Mouse (Mus musculus): ENCODE results near the gene Becn1.
A peak's percentile ranks its signal among the peaks of the same experiment; 100 is the strongest.

The Becn1 gene

DNA sequence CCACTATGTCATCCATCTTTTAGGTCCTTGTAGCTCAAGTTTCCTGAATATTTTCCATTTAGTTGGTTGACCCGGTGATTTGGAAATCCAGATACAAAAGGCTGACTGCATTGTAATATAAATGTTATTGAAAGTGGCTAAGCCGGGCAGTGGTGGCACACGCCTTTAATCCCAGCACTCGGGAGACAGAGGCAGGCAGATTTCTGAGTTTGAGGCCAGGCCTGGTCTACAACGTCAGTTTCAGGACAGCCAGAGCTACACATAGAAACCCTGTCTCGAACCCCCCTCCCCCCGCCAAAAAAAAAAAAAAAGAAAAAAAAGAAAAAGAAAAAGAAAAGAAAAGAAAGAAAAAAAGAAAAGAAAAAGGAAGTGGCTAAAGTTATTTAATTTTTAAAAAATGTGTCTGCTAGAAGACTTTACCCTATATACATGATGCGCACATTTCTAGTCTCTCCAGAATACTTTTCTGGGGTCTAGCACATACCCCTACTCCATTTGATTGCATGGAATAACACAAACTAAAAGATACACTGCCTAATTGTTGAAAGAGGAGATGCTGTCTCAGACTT is 13.1 kb upstream of the Becn1 start:
- no peak for DNase-seq

DNA sequence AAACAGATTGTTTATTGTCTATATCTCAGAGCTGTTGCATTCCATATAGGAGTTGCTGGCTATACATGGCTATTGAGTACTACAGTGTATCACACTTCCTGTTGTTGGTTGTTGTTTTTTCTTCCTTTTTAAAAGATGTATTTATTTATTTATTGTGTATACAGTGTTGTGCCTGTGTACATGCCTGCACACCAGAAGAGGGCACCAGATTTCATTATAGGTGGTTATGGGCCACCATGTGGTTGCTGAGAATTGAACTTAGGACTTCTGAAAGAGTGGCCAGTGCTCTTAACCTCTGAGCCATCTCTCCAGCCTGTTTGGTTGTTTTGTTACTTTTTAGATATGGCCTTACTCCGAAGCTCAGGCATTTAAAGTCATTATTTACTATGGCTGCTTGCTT is 12.5 kb upstream of the Becn1 start:
- no peak for DNase-seq

GRCm38 (mm10) chr11:101312150-101312549 is 10.1 kb upstream of the Becn1 start:
- no peak for DNase-seq

- no peak for DNase-seq
Measured at GRCm38 (mm10) chr11:101311083-101311482, 9.0 kb upstream of the Becn1 start.

- no peak for DNase-seq
Measured at GRCm38 (mm10) chr11:101307744-101308143, 5.7 kb upstream of the Becn1 start.

GRCm38 (mm10) chr11:101301299-101302003 is 635 bp downstream of the Becn1 start:
- DNase-seq = no peak

- no peak for DNase-seq
Measured at GRCm38 (mm10) chr11:101300881-101301280, 1.2 kb downstream of the Becn1 start.

DNA sequence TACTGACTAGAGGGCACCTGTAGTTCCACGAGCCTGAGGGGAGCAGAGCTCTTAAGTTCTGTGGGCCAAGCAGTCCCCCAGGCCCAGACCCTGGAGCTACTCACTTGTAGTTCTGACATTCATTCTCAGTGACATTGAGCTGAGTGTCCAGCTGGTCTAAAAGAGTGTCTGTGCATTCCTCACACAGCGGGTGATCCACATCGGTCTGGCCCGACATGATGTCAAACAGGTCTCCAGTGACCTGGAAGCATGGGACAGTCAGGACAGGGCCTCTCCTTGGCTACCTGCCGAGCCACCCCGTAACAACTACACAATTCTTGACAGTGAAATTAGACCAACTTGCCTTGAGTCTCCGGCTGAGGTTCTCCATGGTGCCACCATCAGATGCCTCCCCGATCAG is 6.9 kb downstream of the Becn1 start:
- no peak for DNase-seq

- DNase-seq = no peak
Measured at GRCm38 (mm10) chr11:101291231-101291630, 10.9 kb downstream of the Becn1 start.

DNA sequence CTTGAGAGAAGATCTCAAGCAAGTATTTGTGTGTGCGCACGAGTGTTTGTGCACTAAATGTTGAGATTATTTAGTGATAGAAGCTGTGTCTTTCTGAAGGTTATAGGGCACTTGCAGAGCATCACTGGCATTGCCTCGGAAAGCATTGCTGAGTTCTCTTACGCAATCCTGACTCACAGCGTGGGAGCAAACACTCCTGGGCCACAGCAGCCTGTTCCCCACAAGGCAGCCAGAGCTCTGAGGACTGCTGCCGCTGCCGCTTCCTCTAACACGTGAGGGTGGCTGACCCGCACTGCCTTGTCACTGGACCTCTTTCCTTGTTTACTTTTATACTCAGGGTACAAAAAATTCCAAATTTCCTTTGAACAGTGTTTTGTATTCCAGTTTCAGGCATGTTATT is 14.8 kb downstream of the Becn1 start:
- no peak for DNase-seq

- no peak for DNase-seq
Measured at GRCm38 (mm10) chr11:101283805-101284204, 18.3 kb downstream of the Becn1 start.

- no peak for DNase-seq
Measured at GRCm38 (mm10) chr11:101282896-101283295, 19.2 kb downstream of the Becn1 start.

DNA sequence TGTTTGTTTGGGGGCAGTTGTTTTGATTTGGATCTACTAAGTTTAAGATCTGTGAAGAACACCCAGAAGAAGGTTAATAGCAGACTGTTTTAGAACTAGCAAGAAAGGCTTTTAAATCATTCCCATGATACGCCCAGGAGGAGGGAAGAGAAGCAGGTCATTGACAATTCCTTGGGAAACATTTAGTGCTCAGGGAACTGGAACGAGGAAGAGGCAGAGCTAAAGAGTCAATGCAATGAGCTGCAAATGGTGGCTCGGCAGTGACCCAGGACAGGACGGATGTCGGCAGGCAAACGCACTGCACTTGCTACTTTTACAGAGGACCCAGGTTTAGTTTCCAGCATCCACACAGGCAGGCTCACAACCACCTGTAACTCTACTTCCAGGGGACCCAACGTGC is 21.2 kb downstream of the Becn1 start:
- DNase-seq = no peak

GRCm38 (mm10) chr11:101279193-101279569 is 22.9 kb downstream of the Becn1 start:
- DNase-seq = no peak

DNA sequence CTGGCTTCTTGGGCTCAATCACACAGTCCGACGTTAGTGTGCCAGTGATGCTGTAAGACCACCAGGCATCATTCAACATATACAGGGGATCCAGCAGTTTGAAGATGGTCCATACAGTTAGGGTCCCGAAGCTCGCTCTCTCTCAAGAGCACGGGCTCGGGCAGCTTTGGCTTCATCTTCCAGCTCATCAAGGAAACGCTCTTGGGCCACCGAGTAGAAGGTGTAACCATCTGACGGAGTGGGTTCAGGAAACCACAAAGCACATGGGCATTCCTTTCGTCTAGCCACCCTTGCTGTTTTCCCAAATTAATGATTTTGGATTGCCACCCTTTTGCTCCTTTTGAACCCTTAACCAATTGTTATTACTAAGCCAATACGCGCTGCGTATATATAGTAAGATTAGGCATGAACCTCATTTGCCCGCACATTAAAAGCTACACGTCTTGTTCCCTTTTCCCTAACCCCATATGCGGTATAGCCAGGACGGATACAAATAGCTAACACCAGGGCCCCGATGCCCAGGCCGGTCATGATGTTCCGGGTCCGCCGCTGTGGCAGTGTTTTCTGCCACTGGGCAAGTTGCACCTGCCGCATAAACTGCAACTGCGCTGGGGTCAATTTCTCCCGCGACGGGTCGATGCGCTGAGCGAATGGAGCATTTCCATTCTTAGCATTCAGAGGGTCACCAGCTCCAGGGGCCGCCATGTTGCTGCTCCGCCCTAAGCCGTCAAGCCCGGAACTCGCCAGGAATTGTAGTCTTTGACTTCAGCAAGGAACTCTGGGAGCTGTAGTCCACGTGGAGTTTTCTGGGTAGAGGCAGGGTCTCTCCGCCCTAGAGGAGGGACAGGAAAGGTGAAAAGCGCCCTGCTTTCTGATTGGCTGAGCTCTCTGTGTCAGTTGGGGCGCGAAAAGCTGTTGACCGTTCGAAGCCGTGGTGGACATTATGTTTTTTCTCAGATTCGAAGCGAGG is 23.6 kb downstream of the Becn1 start, which contains the start of the genes Cntd1 and Coa3:
Gene Cntd1 (plus strand): TSS at position 790 of the 970 bp plus-strand sequence.
Gene Coa3 (minus strand): TSS at position 892 of the 970 bp plus-strand sequence.
- DNase-seq = peak; percentile 85

DNA sequence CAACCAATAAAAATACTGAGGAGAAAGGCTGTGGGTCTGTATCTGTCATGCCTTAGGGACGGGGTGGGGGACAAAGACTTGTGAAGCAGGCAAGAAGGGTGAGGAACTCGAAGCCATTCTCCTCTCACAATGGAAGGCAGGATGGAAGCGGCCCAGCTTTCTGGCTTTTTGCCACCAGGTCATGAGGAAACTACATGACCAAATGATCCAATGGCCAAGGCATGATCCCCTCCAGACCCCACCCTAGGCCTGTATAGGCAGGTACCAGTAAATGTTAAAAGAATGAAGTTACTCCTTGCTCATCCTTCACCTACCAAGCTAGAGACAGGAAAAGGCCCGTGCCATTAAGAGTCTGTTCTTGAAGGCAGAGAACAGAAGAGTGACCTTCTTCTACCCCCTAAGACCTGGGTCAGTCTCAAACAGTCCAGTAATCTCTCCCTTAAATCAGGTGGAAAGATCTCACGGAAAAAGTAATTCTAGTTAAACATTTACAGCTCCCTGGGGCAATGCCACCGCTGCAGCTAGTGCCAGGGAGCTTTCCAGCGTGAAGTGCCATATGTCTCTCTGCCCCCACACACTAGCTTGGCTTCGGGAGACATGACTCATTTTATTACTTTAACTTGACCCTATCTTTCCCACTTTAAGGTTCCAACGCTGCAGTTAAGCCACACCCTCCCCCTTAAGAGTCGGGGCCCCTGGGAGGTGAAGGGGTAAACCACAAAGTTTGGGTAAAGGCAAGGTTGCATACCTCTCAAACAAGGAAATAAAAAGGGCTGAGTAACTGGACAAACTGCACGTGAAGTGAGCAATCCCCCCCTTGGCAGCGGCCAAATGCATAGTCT is 24.5 kb downstream of the Becn1 start:
- no peak for DNase-seq

DNA sequence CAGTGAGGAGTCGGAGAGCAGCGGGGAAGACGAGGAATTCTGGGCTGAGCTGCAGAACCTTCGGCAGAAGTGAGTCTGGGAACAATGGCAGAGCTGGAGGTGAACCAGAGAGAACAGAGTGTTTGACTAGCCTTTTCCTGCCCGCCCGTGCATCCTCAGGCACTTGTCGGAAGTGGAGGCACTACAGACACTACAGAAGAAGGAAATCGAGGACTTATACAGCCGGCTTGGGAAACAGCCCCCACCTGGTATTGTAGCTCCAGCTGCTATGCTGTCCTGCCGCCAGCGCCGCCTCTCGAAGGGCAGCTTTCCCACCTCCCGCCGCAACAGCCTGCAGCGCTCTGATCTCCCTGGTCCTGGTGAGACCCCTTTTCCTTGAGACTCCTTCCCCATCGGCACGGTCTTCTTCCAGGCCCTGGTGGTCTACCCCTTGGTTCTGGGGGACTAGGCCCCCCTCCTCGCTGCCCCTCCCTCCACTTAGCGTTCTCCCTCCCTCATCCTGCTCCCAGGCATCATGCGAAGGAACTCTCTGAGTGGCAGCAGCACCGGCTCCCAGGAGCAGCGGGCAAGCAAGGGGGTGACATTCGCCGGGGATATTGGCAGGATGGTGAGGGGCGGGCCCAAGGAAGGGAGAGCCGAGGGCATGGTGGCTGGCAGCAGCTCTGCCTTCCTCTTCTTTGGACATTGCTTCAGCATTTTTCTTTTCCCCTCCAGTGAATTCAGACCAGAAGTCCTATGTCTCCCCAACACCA is 25.6 kb downstream of the Becn1 start:
- no peak for DNase-seq

GRCm38 (mm10) chr11:101275309-101275708 is 26.8 kb downstream of the Becn1 start:
- no peak for DNase-seq

- no peak for DNase-seq
Measured at GRCm38 (mm10) chr11:101272446-101272845, 29.6 kb downstream of the Becn1 start.

DNA sequence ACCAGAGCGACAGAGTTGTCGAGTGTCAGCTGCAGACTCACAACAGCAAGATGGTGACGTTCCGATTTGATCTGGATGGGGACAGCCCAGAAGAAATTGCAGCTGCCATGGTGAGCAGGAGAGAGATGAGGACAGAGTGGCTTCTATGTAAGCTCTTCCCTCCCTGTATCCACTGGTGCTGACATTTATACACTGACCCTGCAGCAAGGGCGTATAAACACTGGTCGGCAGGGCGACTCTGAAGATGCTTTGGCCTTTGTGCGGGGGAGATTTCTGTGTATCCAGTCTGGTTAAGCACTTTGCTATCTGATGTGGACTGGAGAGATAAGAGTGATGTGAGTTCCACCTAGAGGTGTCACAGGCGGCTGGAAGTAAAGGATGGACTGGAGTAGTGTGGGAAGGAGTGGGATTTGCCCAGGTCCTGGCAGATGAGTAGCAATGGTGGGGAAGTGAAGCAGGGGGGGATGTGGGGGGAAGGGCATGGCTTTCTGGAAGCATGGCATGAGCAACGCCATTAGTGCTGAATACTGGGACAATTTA is 32.4 kb downstream of the Becn1 start:
- no peak for DNase-seq

- DNase-seq = no peak
Measured at GRCm38 (mm10) chr11:101265906-101266305, 36.2 kb downstream of the Becn1 start.

Data from thymus, postnatal 25 days (tissue).